Mouse (Mus musculus) spleen, postnatal 36 days (tissue): Measurements from ENCODE around the gene H2-DMb1.
"Not testable (repeated sequence)": the region's sequence is repeated elsewhere in the genome, so short reads cannot be mapped to it uniquely, and the experiment has no call there.

Experiments used
- DNase-seq, 2 experiments: peaks; one replicate each; pipeline ENCODE4 v3.0.0; 2022; ENCODE audit warnings: low spot score in 2 of 2, mixed read lengths in 1 of 2

Gene H2-DMb1

DNA sequence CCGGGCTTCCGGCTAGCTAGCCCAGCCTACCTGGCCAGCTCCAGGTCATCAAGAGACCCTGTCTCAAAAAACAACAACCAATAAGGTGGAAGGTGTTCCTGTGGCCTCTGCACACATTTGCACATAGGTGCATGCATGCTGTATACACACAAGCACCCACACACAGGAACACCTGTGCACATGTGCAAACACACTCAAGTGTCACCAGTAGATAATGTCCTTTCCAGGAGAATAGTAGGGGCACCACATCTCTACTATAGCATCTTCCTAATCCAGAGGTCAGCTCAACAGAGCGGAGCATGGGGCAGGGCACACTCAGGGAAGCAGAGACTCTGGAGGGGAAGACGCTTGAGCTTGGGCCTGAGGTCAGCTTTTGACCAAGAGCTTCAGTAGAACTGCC is 8.7 kb upstream of the H2-DMb1 start:
- not testable (repeated sequence) for DNase-seq

DNA sequence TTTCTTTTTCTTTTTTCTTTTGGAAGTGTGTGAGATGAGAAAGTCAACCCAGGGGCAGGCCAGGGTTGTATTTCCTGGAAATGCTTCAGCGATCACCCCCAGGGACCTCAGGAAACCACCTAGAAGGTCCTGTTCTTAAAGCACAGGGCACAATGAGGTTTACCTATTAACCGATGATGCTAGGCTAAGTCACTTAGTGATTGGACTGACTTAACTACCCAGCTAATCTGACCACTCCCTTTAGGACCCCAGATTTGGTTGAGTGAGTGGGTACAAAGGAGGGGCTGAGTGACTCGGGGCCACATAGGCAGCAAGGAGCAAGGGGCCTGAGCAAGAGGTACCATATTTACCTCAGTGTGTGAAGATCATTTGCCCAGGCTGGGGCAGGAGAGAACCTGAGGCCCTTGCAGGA is 7.9 kb upstream of the H2-DMb1 start:
- peak; percentile 91 to 94 for DNase-seq

DNA sequence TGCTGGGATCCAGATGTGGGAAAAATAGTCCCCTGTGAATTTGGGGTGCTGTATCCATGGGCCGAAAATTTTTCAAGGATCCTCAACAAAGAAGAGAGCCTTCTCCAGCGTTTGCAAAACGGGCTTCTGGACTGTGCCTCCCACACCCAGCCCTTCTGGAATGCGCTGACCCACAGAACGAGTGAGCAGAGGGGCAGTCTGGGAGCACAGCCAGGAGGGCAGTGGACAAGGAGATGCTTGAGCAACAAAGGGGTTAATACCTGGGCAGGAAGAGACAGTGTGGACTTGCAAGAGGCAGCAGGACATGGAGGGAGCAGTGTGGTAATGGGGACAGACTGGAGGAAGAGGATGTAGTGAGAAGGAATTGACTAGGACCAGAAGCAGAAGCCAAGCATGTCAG is 2.7 kb downstream of the H2-DMb1 start:
- no peak for DNase-seq

DNA sequence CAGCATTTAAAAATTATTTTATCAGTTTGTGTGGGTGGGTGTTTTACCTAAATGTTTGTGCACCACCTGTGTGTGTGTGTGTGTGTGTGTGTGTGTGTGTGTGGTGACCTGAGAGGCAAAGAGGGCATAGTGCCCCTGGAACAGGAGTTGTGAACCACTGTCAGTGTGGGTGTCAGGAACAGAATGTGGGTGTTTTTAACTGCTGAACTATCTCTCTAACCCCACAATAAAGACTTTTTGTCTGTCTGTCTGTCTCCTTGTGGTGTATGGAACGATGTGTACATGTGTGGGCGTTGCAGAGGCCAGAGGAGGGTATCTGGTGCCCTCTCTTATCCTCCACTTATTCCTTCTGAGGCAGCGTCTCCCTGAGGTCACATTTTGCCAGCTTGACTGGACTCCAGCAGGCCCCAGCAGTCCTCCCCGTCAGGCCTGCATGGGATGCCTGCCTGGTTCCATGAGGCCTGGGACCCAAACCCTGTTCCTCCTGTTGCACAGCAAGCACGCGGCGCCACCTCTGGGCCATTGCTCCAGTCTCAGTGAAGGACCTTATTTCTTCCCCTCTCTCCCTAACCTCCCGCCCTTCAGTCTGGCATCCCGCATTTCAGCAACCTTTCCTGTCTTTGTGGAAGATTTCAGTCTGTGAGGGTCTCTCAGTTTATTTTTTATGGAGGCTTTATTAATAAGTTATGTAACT is 11.5 kb downstream of the H2-DMb1 start:
- DNase-seq, result peak; percentile 71 to 74

DNA sequence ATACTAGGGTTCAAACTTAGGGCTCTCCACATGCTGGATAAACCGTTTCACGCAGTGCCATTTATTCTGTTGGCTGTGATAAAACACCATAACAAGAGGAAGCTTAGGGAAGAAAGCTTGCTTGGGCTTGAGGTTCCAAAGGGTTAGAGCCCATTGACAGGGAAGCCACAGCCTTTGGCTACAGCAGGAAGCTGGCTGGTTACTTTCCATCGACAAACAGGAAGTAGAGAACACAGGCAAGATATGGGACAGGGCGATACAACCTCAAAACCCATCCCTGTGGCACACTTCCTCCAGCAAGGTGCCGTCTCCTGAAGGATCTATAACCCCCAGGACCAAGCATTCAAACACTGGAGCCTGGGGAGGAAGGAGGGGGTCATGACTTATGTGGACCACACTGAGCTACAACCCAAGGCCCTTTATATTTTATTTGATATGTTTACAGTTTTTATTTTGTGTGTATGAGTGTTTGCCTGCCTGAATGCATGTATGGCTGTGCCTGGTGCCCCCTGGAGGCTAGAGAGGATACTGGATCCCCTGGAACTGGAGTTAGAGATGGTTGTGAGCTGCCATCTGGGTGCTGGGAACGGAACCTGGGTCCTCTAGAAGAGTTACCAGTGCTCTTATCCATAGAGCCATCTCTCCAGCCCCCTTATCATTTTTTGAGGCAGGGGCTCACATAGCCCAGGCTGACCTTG is 12.3 kb downstream of the H2-DMb1 start:
- no peak for DNase-seq

DNA sequence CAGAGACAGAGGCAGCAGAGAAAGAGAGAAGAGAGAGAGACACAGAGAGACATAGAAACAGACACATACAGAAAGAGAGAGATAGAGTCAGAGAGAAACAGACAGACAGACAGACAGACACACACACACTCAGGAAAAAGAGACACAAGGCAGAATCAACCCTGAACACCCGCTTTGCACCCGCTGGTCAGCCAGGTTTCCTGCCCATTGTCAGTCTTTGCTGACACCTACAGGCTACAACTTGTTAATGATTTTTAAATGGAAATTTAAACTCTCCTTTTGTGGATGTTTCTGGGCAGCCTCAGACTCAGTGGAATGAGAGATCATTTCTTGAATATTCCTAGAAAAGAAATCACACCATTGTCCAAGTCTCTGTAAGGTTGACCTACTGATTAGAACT is 16.4 kb downstream of the H2-DMb1 start:
- peak; percentile 62 to 67 for DNase-seq

DNA sequence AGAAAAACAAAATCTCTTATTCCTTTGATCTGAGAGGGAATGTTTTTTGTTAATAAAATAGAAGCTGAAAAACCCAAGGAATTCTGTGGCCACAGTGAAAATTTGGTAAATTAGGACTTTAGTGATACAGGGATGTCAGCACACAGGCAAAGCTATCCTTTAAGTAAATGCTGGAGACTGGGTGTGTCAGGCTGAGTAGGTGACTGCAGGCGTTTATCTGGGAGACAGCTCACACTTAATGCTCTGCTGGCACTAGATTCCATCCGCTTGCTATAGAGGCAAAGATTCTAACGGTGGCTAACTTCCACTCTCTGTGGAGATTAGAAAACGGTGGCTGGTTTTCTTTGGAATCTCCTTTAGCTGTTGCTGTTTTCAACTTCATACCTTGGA is 17.6 kb downstream of the H2-DMb1 start:
- no peak for DNase-seq

DNA sequence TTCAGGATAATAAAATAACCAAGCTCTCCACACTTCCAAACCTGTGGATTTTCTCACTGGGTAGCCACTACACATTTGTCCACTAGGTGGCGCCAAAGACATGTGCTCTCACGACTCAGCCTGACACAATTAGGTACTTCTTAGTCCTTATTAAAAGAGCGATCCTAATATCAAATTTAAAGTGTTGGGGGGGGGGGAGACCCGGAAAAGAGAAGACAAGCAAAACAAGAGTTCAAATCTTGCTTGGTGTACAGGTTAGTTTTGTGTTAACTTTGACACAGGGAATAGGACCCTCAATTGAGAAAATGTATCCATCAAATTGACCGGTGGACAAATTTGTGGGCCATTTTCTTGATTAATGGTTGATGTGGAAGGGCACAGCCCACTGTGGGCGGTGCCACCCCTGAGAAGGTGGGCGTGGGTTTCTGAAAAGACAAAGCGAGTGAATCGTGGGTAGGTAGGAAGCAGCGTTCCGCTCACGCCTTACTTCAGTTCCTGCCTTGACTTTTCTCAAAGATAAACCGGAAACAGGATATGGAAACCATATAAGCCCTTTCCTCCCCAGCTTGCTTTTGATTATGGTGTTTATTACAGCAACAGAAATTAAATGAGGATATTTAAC is 18.1 kb downstream of the H2-DMb1 start:
- peak; percentile 90 to 92 for DNase-seq

DNA sequence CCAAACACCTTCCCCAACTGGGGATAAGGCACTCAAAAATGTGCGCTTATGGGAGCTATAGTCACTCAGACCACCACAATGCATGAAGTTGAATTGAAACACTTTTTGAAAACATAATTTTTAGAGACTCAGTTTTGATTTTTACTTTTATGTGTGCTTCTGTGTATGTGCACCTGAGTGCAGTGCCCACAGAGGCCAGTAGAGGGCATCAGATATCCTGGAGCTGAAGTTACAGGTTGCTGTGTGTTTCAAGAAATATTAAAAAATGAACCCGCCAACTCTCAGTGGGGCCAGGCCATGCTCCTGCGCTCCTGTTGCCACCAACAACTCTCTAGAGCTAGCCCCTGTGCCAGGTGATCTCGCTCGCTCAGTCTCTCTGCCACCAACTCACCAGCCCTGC is 19.7 kb downstream of the H2-DMb1 start:
- DNase-seq, result no peak

DNA sequence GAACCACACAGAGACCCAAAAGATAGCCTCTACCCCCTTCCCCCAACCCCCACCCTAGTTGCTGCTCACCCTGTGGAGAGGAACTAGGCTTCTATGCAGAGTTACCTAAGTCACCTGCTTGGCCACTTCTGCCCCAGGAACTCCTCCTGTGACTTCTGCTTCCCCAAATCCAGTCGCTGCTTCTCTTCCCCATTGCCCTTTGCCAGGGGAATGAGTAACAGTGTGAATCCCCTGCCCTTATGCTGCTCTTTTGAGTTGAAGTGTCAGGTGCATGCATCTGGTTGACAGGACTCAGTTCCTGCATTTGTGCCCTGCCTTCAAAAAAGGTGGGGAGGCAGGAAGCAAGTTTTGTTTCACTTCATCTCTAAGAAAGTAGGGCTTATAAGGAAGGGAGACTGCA is 21.2 kb downstream of the H2-DMb1 start:
- DNase-seq, result peak; percentile 63 to 69

DNA sequence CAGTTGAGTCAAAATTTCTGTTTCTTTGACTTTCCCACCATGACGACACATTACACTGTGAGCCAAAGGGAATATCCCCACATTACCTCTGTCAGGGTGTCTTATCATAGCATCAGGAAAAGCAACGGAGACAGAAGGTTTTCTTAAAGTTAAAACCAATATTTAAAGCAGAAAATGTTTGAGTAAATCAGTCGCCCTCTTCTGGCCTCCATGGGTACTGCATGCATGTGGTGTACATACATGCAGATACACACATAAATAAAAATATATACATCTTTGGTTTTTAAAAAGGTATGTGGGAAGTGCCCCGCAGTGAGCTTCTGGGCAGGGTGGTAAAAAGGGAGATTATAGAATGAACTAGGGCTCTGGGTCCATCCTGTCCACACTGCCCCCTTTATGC is 24.3 kb downstream of the H2-DMb1 start:
- no peak for DNase-seq

DNA sequence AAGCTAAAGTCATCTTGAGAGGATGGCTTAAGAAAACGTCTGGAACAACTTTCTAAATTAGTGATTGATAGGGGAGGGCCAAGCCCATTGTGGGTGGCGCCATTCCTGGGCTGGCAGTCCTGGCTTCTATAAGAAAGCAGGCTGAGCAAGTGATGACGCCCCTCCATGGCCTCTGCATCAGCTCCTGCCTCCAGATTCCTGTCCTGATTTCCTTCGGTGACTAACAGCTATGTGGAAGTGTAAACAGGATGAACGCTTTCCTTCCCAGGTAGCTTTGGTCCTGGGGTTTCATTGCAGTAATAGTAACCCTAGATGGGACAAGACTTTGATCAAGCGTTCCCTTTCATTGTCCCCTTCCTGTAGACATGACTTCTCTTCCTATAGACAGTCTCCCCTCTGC is 26.1 kb downstream of the H2-DMb1 start:
- no peak for DNase-seq

DNA sequence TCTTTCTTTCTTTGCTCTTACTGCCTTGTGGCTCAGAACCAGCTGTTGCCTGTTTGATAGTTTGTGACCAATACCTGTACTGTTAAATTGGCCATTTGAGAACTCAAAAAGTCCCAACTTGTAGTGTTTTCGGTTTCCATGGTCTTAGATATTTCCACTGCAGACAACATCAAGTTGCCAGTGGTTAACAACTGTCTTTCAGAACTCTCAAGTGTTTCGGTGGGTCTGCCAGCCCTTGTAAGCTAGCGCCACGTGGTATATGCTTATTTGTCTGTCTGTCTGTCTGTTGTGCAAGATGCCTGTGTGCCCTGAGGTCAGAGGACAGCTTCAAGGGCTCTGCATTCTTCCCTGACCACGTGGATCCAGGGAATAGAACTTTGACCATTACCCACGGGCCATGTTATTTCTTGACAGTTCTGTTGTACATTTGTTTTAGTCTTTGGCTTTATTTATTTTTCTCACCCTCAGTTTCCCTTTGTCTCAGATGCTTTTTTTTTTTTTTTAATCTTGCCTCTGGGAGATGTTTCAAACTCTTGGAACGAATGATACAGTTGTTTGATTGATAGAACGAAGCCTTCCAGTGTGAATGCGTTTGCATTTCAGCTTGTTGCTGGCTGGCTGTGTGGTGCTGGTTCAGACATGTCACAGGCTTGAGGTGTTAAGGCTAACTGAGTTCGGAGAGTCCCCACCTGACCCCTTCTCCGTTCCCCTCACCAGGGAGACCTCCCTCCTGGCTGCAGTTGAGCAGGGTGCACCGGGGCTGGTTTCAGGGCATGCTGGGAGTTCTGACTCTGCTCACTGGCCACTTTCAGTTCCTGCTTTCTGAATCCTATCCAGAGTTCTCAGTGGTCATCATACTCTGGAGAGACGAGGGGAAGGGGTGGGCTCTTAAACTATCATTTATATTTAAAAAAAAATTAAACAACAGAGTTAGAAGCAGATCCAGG is 27.3 kb downstream of the H2-DMb1 start:
- peak in 1 of 2 experiments; percentile 40 for DNase-seq

DNA sequence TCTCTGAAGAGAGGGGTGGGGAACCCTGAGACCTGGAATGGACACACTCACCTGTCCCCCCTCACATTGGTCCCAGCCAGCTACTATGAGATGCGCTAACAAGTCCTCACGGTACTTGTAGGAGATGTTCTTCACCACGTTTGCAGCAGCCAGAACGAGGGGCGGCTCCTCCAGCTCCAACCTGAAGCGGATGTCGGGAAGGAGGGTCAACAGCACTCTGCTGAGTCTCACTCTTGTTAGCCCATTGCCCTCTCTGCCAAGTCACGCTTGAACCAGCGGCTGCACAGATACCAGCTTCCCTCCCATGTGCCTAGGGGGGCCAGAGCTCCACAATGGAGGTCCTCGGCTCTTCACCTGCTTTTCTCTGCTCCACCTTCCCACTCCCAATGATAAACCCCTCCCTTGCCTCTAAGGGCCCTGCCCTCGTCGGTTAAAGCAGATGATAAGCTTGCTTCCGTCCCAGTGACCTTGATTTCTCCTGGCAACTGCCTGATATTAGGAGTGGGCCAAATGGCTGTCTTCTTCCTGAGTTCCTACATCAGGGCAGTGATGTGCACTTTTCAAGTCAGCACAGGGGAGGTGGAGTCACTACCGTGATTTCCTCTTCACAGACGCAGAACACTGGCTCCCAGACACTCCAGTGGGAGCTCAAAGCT is 30.8 kb downstream of the H2-DMb1 start:
- no peak for DNase-seq

DNA sequence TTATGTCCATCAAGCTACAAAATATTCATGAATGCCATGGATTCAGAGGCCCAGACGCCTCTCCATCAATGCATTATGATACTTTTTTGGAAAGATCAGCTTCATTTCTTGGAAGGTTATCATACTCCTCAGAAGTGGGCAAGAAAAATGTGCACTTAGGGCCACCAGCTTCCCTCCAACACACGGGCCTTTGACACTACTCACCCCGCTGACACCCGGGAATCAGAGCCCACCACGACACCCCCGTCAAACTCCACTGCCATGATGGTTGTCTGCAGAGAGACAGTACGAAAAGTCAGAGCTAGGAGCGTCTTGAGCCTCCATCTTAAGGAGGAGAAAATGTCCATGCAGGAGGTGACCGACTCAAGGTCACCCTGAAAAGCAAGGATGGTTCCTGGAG is 32.7 kb downstream of the H2-DMb1 start:
- no peak for DNase-seq

DNA sequence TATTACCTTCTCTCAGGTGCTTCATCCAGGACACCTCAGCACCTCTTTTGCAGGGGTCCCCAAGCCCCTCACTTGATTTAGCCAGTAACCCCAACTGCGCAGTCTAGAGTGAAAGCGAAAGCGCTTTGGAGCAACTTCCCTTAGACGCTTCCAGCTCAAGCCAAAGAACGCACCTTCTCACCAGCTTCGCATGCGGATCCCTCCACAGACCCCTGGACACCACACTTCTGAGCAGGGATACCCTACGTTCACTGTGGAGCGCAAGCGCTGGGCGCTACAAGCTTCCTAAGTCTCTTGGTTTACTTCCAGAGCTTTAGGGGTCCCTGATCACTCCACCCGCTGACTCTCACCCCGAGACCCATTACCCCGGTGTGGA is 34.0 kb downstream of the H2-DMb1 start:
- DNase-seq, result no peak

DNA sequence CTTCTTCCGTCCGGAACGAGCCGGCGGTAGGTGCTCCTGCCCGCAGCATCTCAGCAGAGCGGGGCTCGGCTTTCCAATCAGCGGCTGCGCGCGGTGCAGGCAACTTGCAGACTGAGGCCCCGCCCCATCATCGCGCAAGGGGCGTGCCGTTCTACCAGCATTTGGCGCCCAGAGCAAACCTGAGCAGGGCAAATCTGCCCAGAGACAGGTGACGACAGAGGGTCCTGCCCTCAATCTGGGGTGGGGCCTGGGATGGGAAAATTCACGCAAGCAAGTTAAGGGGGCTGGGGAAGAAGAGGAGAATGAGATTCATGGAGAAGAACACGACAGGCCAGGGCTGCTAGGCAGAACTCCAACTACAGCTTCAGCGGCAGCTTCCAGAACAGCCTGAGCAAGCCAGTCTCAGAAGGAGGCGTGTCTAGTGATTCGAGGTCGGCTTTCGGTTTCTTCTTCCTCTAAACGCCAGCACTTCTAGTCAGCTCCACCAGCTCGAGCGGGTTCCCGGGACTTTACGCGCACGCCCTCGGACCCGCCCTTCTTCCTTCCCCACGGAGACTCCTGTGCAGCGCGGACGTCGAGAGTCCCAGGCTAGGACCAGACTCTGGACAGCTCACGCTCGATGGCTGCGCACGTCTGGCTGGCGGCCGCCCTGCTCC is 34.5 kb downstream of the H2-DMb1 start, which contains the start of the genes Tap1 and Psmb9:
TSS of gene Tap1 (plus strand) at position 293 of the 656 bp plus-strand sequence.
TSS of gene Psmb9 (minus strand) at position 504 of the 656 bp plus-strand sequence.
- DNase-seq, result peak; percentile 98 to 99

DNA sequence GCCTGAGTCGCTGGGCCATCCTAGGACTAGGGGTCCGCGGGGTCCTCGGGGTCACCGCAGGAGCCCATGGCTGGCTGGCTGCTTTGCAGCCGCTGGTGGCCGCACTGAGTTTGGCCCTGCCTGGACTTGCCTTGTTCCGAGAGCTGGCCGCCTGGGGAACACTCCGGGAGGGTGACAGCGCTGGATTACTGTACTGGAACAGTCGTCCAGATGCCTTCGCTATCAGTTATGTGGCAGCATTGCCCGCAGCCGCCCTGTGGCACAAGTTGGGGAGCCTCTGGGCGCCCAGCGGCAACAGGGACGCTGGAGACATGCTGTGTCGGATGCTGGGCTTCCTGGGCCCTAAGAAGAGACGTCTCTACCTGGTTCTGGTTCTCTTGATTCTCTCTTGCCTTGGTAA is 35.1 kb downstream of the H2-DMb1 start:
- peak; percentile 36 to 55 for DNase-seq

DNA sequence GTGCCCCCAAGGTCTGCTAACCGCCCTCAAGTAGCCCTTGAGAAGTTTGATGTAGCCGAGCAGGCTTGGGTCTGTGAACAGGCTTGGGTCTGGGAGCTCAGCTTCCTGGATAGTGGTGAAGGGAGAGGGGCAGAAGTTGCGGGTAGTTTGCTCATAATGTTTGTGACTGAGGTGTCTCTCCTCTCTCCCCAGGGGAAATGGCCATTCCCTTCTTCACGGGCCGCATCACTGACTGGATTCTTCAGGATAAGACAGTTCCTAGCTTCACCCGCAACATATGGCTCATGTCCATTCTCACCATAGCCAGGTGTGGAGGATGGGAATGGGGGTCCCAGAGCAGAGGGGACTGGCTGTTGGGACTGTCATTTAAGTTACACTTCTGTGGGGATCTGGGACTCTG is 36.1 kb downstream of the H2-DMb1 start:
- DNase-seq, result no peak

DNA sequence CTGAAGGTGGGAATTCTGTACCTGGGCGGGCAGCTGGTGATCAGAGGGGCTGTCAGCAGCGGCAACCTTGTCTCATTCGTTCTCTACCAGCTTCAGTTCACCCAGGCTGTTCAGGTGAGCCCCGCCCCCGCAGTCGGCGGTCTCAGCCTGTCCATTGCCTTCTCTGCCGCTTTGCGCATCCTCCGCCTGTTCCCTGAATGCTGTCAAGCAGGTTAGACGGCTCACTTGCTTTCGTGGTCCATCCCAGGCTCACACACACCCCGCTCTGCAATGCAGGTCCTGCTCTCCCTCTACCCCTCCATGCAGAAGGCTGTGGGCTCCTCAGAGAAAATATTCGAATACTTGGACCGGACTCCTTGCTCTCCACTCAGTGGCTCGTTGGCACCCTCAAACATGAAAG is 40.0 kb downstream of the H2-DMb1 start:
- DNase-seq, result no peak

DNA sequence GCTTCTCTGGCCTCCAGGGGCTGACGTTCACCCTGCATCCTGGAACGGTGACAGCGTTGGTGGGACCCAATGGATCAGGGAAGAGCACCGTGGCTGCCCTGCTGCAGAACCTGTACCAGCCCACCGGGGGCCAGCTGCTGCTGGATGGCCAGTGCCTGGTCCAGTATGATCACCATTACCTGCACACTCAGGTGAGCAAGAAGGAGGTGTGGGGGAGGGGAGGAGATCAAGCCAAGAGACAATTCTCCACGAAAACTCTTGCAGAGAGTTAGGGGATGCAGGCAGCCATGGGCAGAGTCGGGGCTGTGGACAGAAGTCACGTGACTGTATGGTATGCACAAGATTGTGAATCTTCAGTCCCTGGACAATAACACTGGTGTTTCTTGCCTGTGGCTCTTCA is 40.6 kb downstream of the H2-DMb1 start:
- DNase-seq, result no peak
